Mouse (Mus musculus) stomach, postnatal 0 days (tissue): ENCODE data around the gene Tspyl1. TPM values are rescaled to one million over a fixed set of nuclear protein-coding genes. Genes with fewer than 3 reads are reported as not detected.
"Not testable (repeated sequence)": the region's sequence is repeated elsewhere in the genome, so short reads cannot be mapped to it uniquely, and the experiment has no call there.

Experiments
- ATAC-seq: fragments of 200-750 bp; cut with Nextera tagmentation; 2 replicates; pipeline ENCODE4 v1.8.0; 2017; ENCODE audit not compliant: low FRiP score, low TSS enrichment
- DNase-seq: peaks from one replicate; pipeline ENCODE4 v3.0.0-alpha.2; 2016; ENCODE audit warnings: low spot score
- H3K27ac ChIP-seq: fragments of 300-500 bp; sonication (generic); replicated peaks from 2 replicates; pipeline ENCODE4 v1.5.1; 2014; ENCODE audit warnings: mild to moderate bottlenecking, control low read depth
- H3K27me3 ChIP-seq: fragments of 300-500 bp; sonication (generic); 2 replicates; pipeline ENCODE4 v1.6.1; 2014; ENCODE audit warnings: low read length; ENCODE audit not compliant: control insufficient read depth, insufficient read depth
- H3K36me3 ChIP-seq: fragments of 300-500 bp; sonication (generic); 2 replicates; pipeline ENCODE4 v1.6.1; 2014; ENCODE audit warnings: low read length, mixed read lengths; ENCODE audit not compliant: control insufficient read depth, insufficient read depth
- H3K4me1 ChIP-seq: fragments of 300-500 bp; sonication (generic); replicated peaks from 2 replicates; pipeline ENCODE4 v1.6.1; 2014; ENCODE audit warnings: antibody characterized with exemption; ENCODE audit not compliant: control insufficient read depth, insufficient read depth
- H3K4me2 ChIP-seq: fragments of 300-500 bp; sonication (generic); replicated peaks from 2 replicates; pipeline ENCODE4 v1.6.1; 2014; ENCODE audit warnings: low read depth, mild to moderate bottlenecking, control low read depth, moderate library complexity
- H3K4me3 ChIP-seq: fragments of 300-500 bp; sonication (generic); 2 replicates; pipeline ENCODE4 v1.5.1; 2014; ENCODE audit warnings: low read depth, low read length, control low read depth
- H3K9ac ChIP-seq: fragments of 300-500 bp; sonication (generic); 2 replicates; pipeline ENCODE4 v1.6.1; 2014; ENCODE audit warnings: mild to moderate bottlenecking, low read length, control low read depth, mixed read lengths
- H3K9me3 ChIP-seq: fragments of 300-500 bp; sonication (generic); 2 replicates; pipeline ENCODE4 v1.6.1; 2016; ENCODE audit warnings: low read length; ENCODE audit not compliant: control insufficient read depth
- CTCF ChIP-seq: IDR thresholded peaks from 2 replicates; pipeline ENCODE4 v1.5.1; 2016; ENCODE audit warnings: antibody characterized with exemption, low read depth, mild to moderate bottlenecking, moderate library complexity
- EP300 ChIP-seq: optimal IDR thresholded peaks from 2 replicates; pipeline ENCODE3; 2016; ENCODE audit warnings: antibody characterized with exemption
- WGBS: fragments of 180-500 bp; shearing (Covaris S2); extraction: QIAGEN DNeasy Blood & Tissue Kit; methylation state at CpG from one replicate; pipeline ENCODE4 v1.1.7; 2014; 5-methylcytosine and 5-hydroxymethylcytosine counted together
- polyA plus RNA-seq: library from polyadenylated mRNA; unstranded; fragments of >200 nt; fragmentation: Nextera tagmentation; extraction: Ambion mirVana; gene quantifications from 2 replicates; pipeline ENCODE4 v1.2.1, GENCODE M21; 2015

The Tspyl1 gene
- polyA plus RNA-seq, 1 experiment from 2014 or later, result 46.7 TPM

- Histone ChIP-seq H3K9me3 (no peaks in the 10 kb centered on the region), H3K4me1 (no peaks in the 10 kb centered on the region), H3K9ac (no peak overlapping the region), H3K27ac (no peak overlapping the region), H3K36me3 (no peaks in the 10 kb centered on the region), H3K27me3 (no peaks in the 10 kb centered on the region), H3K4me3 (no peak overlapping the region), H3K4me2 (no peak overlapping the region)
- DNase-seq (no peak), ATAC-seq (no peak)
- TF ChIP-seq CTCF (no peak), EP300 (no peak)
- 71% methylated on average over 5 of the region's 5 CpGs for WGBS
Observed at GRCm38 (mm10) chr10:34244745-34245144, 37.2 kb upstream of the Tspyl1 start.

- ATAC-seq, result no peak
- WGBS, result 54% methylated on average over 2 of the region's 2 CpGs
- no peak overlapping the region for H3K27ac ChIP-seq
- no peaks in the 10 kb centered on the region for H3K27me3 ChIP-seq
- H3K4me3 ChIP-seq, result no peak overlapping the region
- H3K4me1 ChIP-seq, result no peaks in the 10 kb centered on the region
- no peak for TF ChIP-seq EP300
- TF ChIP-seq CTCF, result no peak
- H3K9ac ChIP-seq, result no peak overlapping the region
- H3K4me2 ChIP-seq, result no peak overlapping the region
- H3K36me3 ChIP-seq, result no peaks in the 10 kb centered on the region
- H3K9me3 ChIP-seq, result no peaks in the 10 kb centered on the region
- DNase-seq, result no peak
Observed at GRCm38 (mm10) chr10:34246106-34246505, 35.9 kb upstream of the Tspyl1 start.

- Histone ChIP-seq H3K4me2 (no peak overlapping the region), H3K4me1 (no peaks in the 10 kb centered on the region), H3K36me3 (no peaks in the 10 kb centered on the region), H3K4me3 (no peak overlapping the region), H3K27ac (no peak overlapping the region), H3K27me3 (no peaks in the 10 kb centered on the region), H3K9me3 (no peaks in the 10 kb centered on the region), H3K9ac (no peak overlapping the region)
- DNase-seq, result no peak
- TF ChIP-seq CTCF (no peak), EP300 (no peak)
- ATAC-seq, result no peak
- 25% methylated on average over 3 of the region's 3 CpGs for WGBS
Observed at GRCm38 (mm10) chr10:34247757-34248156, 34.2 kb upstream of the Tspyl1 start.

- 35% methylated on average over 2 of the region's 2 CpGs for WGBS
- Histone ChIP-seq H3K9ac (no peak overlapping the region), H3K36me3 (no peaks in the 10 kb centered on the region), H3K27me3 (no peaks in the 10 kb centered on the region), H3K4me2 (no peak overlapping the region), H3K9me3 (no peaks in the 10 kb centered on the region), H3K4me1 (no peaks in the 10 kb centered on the region), H3K4me3 (no peak overlapping the region), H3K27ac (no peak overlapping the region)
- DNase-seq (no peak), ATAC-seq (no peak)
- TF ChIP-seq CTCF (no peak), EP300 (no peak)
Observed at GRCm38 (mm10) chr10:34249594-34249993, 32.4 kb upstream of the Tspyl1 start.

- not testable (repeated sequence) for H3K27me3 ChIP-seq, H3K4me1 ChIP-seq, H3K9me3 ChIP-seq, H3K4me3 ChIP-seq, H3K4me2 ChIP-seq, DNase-seq, ATAC-seq, H3K36me3 ChIP-seq, H3K27ac ChIP-seq, H3K9ac ChIP-seq
- WGBS, result 93% methylated on average over 9 of the region's 9 CpGs
Observed at GRCm38 (mm10) chr10:34252833-34253232, 29.2 kb upstream of the Tspyl1 start.

- no peaks in the 10 kb centered on the region for H3K27me3 ChIP-seq
- H3K4me2 ChIP-seq, result no peak overlapping the region
- no peaks in the 10 kb centered on the region for H3K9me3 ChIP-seq
- no peak overlapping the region for H3K27ac ChIP-seq
- no peaks in the 10 kb centered on the region for H3K4me1 ChIP-seq
- no peak overlapping the region for H3K9ac ChIP-seq
- 85% methylated on average over 4 of the region's 4 CpGs for WGBS
- DNase-seq, result no peak
- no peak for ATAC-seq
- TF ChIP-seq CTCF (no peak), EP300 (no peak)
- no peak overlapping the region for H3K4me3 ChIP-seq
- H3K36me3 ChIP-seq, result no peaks in the 10 kb centered on the region
Observed at GRCm38 (mm10) chr10:34265106-34265505, 16.9 kb upstream of the Tspyl1 start.
